Mouse (Mus musculus) testis, postnatal 10 days (tissue): Measurements from ENCODE around the gene Dgkq.
"Not testable (repeated sequence)": the region's sequence is repeated elsewhere in the genome, so short reads cannot be mapped to it uniquely, and the experiment has no call there.

Source experiments
- DNase-seq: peaks from one replicate; pipeline ENCODE4 v3.0.0; 2021; ENCODE audit warnings: low spot score

Dgkq gene

DNA sequence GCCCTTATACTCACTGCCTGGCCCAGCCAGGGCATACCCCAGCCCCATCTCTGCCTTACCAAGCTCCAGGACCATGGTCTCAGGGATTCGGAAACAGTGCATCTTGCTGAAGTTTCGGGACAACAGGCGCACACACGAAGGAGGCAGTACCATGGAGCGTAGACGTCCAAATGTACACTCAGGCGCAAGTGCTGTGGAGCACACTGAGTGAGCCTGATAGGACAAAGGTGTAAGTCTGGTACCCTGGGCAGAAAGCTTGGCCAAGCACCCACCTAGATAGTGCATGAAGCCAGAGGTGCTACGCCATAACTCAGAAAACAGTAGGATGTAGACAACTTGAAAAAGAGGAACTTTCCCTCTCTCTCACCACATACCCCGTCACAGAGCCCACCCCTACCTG is 14.1 kb downstream of the Dgkq start:
- DNase-seq, result peak; percentile 27

DNA sequence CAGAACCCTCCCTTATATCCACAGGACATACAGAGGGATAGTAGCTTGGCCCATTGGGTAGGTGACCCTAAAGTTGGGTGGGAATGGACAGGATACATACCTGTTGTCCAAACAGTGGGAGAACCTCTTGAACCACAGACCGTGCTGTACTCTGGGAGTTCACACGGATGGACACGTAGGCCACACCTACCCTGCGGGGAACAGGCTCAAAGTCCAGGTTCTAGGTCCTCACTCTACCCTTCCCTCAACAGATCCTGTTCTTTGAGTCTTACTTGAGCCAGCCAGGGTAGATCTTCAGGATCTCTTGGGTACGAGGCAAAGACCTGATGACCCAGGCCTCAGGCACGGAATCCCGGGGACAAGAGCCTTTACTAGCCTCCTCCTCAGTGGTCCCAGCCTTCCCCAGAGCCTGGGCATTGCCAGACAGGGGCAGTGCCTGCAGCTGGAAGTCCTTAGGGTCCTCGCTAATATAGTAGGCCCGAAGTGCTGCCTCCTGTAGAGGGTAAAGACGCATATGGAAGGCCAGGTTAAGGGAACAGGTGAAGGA is 15.0 kb downstream of the Dgkq start:
- DNase-seq, result peak; percentile 30

GRCm38 (mm10) chr5:108653341-108653740 is 16.1 kb downstream of the Dgkq start:
- peak; percentile 39 for DNase-seq

DNA sequence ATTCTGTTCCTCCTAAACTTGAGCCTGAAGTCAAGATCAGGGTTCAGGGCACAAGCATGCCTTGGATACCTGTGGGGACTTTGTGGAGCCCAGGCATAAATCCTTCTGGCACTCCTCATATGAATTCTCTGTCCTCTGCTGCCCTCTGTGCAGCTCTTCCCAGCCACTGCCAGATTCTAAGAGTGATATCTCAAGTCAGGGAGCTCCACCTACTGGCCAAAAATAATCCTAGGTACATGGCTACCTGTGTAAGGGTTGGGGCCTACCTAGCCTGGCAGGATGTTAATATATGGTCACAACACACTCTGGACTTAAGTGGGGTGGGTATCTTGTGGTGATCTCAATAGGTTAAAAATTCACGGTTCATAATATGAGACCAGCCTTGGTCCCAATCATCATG is 17.6 kb downstream of the Dgkq start:
- DNase-seq, result peak; percentile 49

- DNase-seq, result no peak
Measured at GRCm38 (mm10) chr5:108651136-108651720, 18.2 kb downstream of the Dgkq start.

DNA sequence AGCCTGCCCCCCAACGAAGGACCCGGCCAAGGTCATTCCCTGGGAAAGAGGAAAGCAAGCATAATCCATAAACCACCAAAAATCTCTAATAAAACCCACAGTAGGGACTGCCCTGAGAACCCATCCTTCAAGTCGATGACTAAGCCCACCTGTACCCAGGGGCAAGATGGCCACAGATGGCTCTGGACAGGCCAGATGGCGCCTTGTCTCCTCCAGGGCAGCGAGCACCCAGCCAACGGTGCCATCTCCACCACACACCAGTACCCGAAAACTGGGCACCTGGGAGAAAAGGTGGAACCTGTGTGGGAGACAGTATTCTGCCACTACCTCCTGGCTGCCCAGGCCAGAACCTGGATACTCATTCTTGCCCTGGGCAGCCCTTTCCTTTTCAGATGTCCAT is 19.1 kb downstream of the Dgkq start:
- DNase-seq, result no peak

DNA sequence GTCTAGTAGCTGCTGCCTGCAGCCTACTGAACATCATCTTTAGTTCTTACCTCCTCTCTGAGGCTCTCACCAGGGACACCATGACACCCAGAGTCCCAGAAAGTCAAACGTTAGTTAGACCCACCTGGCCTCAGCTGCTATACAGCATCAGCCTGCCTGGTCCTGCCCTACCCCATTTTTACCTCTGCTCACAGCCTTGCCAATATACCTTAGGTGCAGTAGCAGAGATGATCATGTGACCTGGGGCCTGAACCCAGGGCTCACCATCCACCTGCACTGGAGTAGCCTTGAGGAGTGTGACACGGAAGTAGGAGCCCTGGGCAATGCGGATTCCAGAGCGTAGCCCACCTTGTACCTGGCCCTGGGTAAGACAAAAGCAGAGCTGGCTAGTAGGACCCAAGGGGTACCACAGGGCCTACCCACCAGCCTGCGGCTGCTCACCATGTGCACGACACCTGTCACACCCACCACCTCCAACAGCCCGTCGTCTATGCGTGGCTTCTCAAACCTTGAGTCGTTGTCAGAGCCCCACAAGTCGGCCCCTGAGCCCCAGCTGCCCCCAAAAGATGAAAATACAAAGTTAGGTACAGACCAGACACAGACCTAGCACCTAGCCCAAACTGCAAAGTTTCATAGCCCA is 20.4 kb downstream of the Dgkq start:
- DNase-seq, result peak; percentile 38

DNA sequence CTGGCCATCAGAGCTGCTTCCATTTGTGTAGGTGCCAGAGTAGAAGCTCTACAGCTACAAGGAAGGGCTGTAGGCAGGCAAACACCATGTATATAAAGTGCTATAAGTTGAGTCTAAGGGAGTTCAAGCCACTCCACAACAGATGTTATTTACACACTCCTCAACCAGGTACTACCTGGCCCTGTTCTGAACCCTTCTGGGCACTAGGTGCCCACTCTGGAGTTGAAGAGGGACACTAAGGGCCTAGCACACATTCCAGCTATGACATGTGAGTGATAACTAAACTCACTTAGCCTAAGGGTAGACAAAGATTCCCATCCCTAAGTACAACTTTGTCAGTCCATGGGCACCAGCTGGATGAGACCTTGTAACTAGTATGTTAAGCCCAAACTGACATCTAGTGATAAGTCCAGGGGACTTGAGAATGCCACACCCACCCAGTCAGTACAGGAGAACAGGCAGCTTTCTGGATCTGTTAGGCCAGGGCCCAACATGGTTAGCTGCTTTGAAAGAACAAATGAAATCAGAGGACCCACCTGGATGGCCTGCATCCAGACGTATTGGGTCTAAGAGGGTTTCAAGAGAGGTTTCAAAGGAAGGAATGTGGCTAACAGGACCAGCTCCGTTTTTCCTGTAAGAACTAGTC is 21.5 kb downstream of the Dgkq start:
- no peak for DNase-seq

GRCm38 (mm10) chr5:108647311-108647710 is 22.2 kb downstream of the Dgkq start:
- DNase-seq, result no peak

DNA sequence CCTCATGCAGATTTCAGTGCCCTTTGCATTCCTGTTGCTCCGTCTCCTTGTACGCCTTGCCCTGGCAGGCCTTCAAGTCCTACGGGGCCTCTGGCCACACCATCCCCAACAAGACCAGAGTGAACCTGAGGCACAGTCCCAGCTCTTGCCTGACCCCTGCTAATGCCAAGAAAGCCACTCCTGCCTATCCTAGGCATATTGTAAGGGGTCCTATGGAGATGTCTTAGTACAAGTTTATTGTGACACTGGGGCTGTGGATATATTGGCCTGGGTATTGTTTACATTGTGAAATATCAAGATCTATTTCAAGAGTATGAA is 23.2 kb downstream of the Dgkq start:
- no peak for DNase-seq

GRCm38 (mm10) chr5:108645651-108646342 is 23.7 kb downstream of the Dgkq start:
- no peak for DNase-seq

GRCm38 (mm10) chr5:108643674-108644073 is 25.8 kb downstream of the Dgkq start:
- no peak for DNase-seq

- no peak for DNase-seq
Measured at GRCm38 (mm10) chr5:108636172-108636571, 33.3 kb downstream of the Dgkq start.

- not testable (repeated sequence) for DNase-seq
Measured at GRCm38 (mm10) chr5:108634088-108634487, 35.4 kb downstream of the Dgkq start.

- DNase-seq, result no peak
Measured at GRCm38 (mm10) chr5:108633676-108634075, 35.8 kb downstream of the Dgkq start.

- peak; percentile 91 for DNase-seq
Measured at GRCm38 (mm10) chr5:108629634-108630483, 39.6 kb downstream of the Dgkq start, which contains the start of the genes Gak and Tmem175. Gene Gak, minus strand, starts transcription at chr5:108629755. Gene Tmem175, plus strand, starts transcription at chr5:108629770.

DNA sequence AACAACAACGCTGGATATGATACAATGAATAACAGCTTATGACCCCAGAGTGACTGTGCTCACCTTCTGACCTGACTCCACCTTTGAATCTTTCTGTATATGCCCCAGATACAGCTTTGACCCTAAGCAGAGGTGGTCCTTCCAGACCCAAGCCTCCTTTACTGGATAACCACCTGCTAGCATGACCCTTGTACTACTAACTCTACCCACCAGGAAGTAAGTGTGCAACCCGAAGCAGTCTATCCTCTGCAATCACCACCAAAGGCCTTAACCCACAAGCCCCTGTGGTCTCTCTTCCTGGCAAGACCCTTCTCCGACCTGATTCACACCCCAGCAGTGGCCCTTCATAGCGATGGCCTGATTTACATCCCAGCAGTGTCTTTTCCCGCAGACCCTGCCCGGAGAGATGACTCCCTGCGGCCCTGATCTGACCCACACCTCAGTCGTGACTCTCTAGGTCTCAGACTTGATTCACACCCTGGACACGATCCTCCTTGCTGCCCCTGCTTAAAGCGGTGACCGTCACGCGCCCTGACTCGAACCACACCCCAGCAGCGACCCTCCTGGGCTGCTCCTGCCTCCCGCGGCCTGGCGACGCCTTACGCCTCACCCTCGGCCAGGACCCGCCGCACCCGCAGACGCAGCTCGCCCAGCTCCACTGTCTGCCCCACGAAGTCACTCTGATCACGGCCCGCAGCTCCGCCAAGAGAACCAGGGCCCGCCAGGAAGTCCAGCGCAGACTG is 40.4 kb downstream of the Dgkq start:
- no peak for DNase-seq

GRCm38 (mm10) chr5:108626050-108626660 is 43.3 kb downstream of the Dgkq start:
- no peak for DNase-seq

GRCm38 (mm10) chr5:108621870-108622269 is 47.6 kb downstream of the Dgkq start:
- no peak for DNase-seq

DNA sequence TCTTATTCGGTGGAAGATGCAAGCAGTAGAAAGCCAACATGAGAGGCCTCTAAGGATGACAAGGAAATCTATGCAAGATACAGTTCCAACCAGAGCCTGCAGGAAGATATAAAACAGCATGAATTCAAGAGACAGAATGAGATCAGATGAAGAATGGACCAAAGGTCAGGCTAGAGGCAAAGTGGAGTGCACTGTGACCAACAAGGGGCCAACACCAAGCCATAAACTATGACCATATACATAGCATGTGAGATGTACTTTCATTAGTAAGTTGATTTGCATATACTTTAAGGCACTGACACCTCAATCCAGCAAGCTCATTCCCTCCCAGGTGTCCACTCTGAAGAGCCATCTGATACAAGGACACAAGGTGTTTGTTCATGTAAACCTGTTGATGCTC is 59.0 kb downstream of the Dgkq start:
- no peak for DNase-seq

DNA sequence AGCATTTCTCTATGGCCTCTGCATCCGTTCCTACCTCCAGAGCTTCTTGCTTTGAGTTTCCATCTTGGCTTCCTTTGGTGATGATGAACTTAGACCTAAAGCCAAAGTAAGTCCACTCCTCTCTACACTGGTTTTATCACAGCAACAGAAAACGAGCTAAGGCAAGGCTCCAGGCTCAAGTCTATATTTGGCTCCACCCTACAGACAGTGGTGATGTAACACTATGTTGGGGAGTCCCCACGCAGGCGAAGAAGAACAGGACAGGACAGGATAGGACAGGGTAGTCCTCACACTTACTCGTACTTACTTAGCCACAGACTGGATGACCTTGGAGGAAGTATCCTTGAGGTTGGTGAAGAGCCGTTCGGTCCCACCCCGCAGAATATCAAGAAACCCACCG is 66.9 kb downstream of the Dgkq start:
- DNase-seq, result no peak
